Mouse (Mus musculus) forebrain, embryonic 16.5 days (tissue): ENCODE measurements around the gene Tmem104. TPM values are rescaled to one million over a fixed set of nuclear protein-coding genes. Genes with fewer than 3 reads are reported as not detected.

Source experiments
- ATAC-seq: fragments of 200-750 bp; cut with Nextera tagmentation; 2 replicates; pipeline ENCODE4 v1.8.0; 2017; ENCODE audit warnings: mild to moderate bottlenecking, moderate library complexity
- H3K27ac ChIP-seq: fragments of 300-500 bp; sonication (generic); 2 replicates; pipeline ENCODE4 v1.5.1; 2014; ENCODE audit warnings: low read length, control low read depth
- H3K27me3 ChIP-seq: fragments of 300-500 bp; sonication (generic); replicated peaks from 2 replicates; pipeline ENCODE4 v1.6.1; 2014; ENCODE audit warnings: low read length; ENCODE audit not compliant: control insufficient read depth, insufficient read depth
- H3K36me3 ChIP-seq: fragments of 300-500 bp; sonication (generic); 2 replicates; pipeline ENCODE4 v1.6.1; 2014; ENCODE audit not compliant: control insufficient read depth, insufficient read depth
- H3K4me1 ChIP-seq: fragments of 300-500 bp; sonication (generic); replicated peaks from 2 replicates; pipeline ENCODE4 v1.6.1; 2014; ENCODE audit warnings: low read length; ENCODE audit not compliant: control insufficient read depth, insufficient read depth
- H3K4me2 ChIP-seq: fragments of 300-500 bp; sonication (generic); 2 replicates; pipeline ENCODE4 v1.6.1; 2014; ENCODE audit warnings: mild to moderate bottlenecking, low read length, control low read depth
- H3K4me3 ChIP-seq: fragments of 300-500 bp; sonication (generic); replicated peaks from 2 replicates; pipeline ENCODE4 v1.5.1; 2014; ENCODE audit warnings: mild to moderate bottlenecking, low read length, control low read depth
- H3K9ac ChIP-seq: fragments of 300-500 bp; sonication (generic); replicated peaks from 2 replicates; pipeline ENCODE4 v1.6.1; 2014; ENCODE audit warnings: low read depth, low read length, control low read depth
- H3K9me3 ChIP-seq: fragments of 300-500 bp; sonication (generic); 2 replicates; pipeline ENCODE4 v1.6.1; 2016; ENCODE audit warnings: low read length; ENCODE audit not compliant: control insufficient read depth
- WGBS: fragments of 180-500 bp; shearing (Covaris S2); extraction: QIAGEN DNeasy Blood & Tissue Kit; methylation state at CpG from one replicate; pipeline ENCODE4 v1.1.7; 2014; 5-methylcytosine and 5-hydroxymethylcytosine counted together
- polyA plus RNA-seq: library from polyadenylated mRNA; unstranded; fragments of >200 nt; fragmentation: Nextera tagmentation; extraction: Ambion mirVana; gene quantifications from 2 replicates; pipeline ENCODE4 v1.2.1, GENCODE M21; 2015

Gene Tmem104
- polyA plus RNA-seq, 1 experiment from 2014 or later, result 11.2 TPM

DNA sequence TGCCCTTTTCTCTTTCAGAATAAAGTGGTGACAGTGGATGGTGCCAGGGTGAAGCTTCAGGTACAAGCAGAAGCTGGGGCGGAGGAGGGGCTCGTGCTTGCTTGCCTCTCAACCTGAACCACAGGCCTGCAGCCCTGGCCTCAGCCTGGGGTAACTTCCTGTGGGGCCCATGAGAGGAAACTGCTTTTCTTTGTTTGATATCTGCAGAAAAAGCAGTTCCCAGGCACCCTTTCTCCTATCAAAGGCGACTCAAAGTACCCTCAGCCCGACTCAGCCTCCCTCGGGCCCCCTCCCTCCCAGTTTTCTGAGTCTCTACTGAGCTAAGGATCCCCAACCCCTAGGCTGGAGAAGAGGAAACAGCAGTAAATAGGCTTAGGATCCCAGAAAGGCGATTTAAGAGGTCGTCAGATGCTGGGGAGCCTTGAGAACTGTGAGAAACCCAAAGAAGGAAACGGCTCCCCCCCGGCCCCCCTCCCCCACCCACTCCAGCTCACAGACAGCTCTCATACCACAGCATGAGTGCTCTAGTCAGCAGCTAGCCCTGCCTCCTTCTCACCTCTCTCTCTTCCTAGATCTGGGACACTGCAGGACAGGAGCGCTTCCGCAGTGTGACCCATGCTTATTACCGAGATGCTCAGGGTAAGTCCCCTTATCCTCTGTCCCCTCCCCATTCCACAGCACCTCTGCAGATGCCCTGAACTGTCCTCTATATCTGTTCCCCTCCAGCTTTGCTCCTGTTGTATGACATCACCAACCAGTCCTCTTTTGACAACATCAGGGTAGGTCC is 29.2 kb upstream of the Tmem104 start:
- H3K4me3 ChIP-seq, result no peak overlapping the region
- no peak for ATAC-seq
- H3K27me3 ChIP-seq, result peaks cover 10% of the 10 kb centered on the region; the same call in 1 of the 2 replicates
- H3K9ac ChIP-seq, result no peak overlapping the region
- no peaks in the 10 kb centered on the region for H3K9me3 ChIP-seq
- no peak overlapping the region for H3K4me2 ChIP-seq
- H3K36me3 ChIP-seq, result no peaks in the 10 kb centered on the region
- WGBS, result 31% methylated on average over 12 of the region's 12 CpGs
- H3K4me1 ChIP-seq, result peaks cover 5% of the 10 kb centered on the region
- H3K27ac ChIP-seq, result no peak overlapping the region

GRCm38 (mm10) chr11:115160016-115160797 is 27.1 kb upstream of the Tmem104 start:
- no peak overlapping the region for H3K4me3 ChIP-seq
- no peak for ATAC-seq
- H3K9ac ChIP-seq, result no peak overlapping the region
- no peak overlapping the region for H3K27ac ChIP-seq
- no peak overlapping the region for H3K4me2 ChIP-seq
- 37% methylated on average over 11 of the region's 11 CpGs for WGBS
- H3K4me1 ChIP-seq, result peaks cover 19% of the 10 kb centered on the region
- H3K27me3 ChIP-seq, result peaks cover 15% of the 10 kb centered on the region; the same call in 1 of the 2 replicates
- no peaks in the 10 kb centered on the region for H3K9me3 ChIP-seq
- no peaks in the 10 kb centered on the region for H3K36me3 ChIP-seq

GRCm38 (mm10) chr11:115160883-115161577 is 26.3 kb upstream of the Tmem104 start:
- WGBS, result 30% methylated on average over 10 of the region's 10 CpGs
- Histone ChIP-seq H3K4me1 (peaks cover 19% of the 10 kb centered on the region), H3K27me3 (peaks cover 12% of the 10 kb centered on the region; the same call in 1 of the 2 replicates)

GRCm38 (mm10) chr11:115161578-115162204 is 25.6 kb upstream of the Tmem104 start:
- ATAC-seq, result no peak
- Histone ChIP-seq H3K27ac (no peak overlapping the region), H3K4me1 (peaks cover 19% of the 10 kb centered on the region), H3K27me3 (peaks cover 12% of the 10 kb centered on the region; the same call in 1 of the 2 replicates), H3K4me2 (no peak overlapping the region), H3K4me3 (no peak overlapping the region), H3K9me3 (no peaks in the 10 kb centered on the region), H3K36me3 (no peaks in the 10 kb centered on the region), H3K9ac (no peak overlapping the region)
- 71% methylated on average over 9 of the region's 9 CpGs for WGBS

More at GRCm38 (mm10) chr11:115160883-115161577, 26.3 kb upstream of the Tmem104 start:
- Histone ChIP-seq H3K27ac (no peak overlapping the region), H3K4me2 (no peak overlapping the region), H3K36me3 (no peaks in the 10 kb centered on the region), H3K9ac (no peak overlapping the region), H3K9me3 (no peaks in the 10 kb centered on the region), H3K4me3 (no peak overlapping the region)
- ATAC-seq, result no peak

DNA sequence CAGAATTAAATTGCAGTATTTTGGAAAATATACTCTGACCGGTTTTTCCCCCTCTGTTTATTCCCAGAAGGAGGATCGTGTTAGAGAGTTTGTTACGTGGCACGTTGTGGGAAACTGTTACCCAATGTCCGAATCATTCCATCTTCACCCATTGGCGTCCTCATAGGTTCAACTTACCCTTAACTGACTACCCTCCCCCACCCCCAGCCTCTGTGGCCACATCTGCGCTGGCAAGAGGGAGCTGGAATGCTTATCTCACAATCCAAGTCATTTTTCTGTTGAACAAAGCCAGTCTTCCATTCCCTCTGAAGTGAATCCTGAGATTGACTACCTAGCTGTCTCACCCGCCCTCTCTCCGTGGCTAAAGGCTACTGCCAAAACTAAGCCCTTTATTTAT is 25.1 kb upstream of the Tmem104 start:
- WGBS, result 25% methylated on average over 9 of the region's 9 CpGs
- ATAC-seq, result no peak
- no peaks in the 10 kb centered on the region for H3K9me3 ChIP-seq
- no peak overlapping the region for H3K4me3 ChIP-seq
- peak overlapping the region; percentile 62 for H3K4me2 ChIP-seq
- H3K27ac ChIP-seq, result no peak overlapping the region
- peaks cover 19% of the 10 kb centered on the region for H3K4me1 ChIP-seq
- H3K27me3 ChIP-seq, result peaks cover 12% of the 10 kb centered on the region; the same call in 1 of the 2 replicates
- H3K36me3 ChIP-seq, result no peaks in the 10 kb centered on the region
- H3K9ac ChIP-seq, result no peak overlapping the region

- ATAC-seq, result peak; percentile 97
- peaks cover 19% of the 10 kb centered on the region for H3K4me1 ChIP-seq
- peak within 1 kb of the TSS; percentile 57 for H3K9ac ChIP-seq
- H3K27ac ChIP-seq, result peak within 1 kb of the TSS; percentile 64; the same call in 1 of the 2 replicates
- no peaks in the 10 kb centered on the region for H3K9me3 ChIP-seq
- H3K4me3 ChIP-seq, result peak within 1 kb of the TSS; percentile 55
- H3K27me3 ChIP-seq, result peaks cover 12% of the 10 kb centered on the region; the same call in 1 of the 2 replicates
- WGBS, result under 1% methylated on average over 47 of the region's 47 CpGs
- H3K36me3 ChIP-seq, result no peaks in the 10 kb centered on the region
- H3K4me2 ChIP-seq, result peak within 1 kb of the TSS; percentile 62
Measured at GRCm38 (mm10) chr11:115162832-115163480, 24.3 kb upstream of the Tmem104 start, which contains the start of gene Slc9a3r1. Gene Slc9a3r1 (plus strand): TSS chr11:115163341.

- peaks cover 19% of the 10 kb centered on the region for H3K4me1 ChIP-seq
- H3K36me3 ChIP-seq, result no peaks in the 10 kb centered on the region
- peaks cover 12% of the 10 kb centered on the region; the same call in 1 of the 2 replicates for H3K27me3 ChIP-seq
- no peaks in the 10 kb centered on the region for H3K9me3 ChIP-seq
- H3K27ac ChIP-seq, result no peak overlapping the region
- peak overlapping the region; percentile 55 for H3K4me3 ChIP-seq
- 0% methylated on average over 47 of the region's 47 CpGs for WGBS
- peak overlapping the region; percentile 62 for H3K4me2 ChIP-seq
- ATAC-seq, result peak; percentile 46
- H3K9ac ChIP-seq, result peak overlapping the region; percentile 57
Measured at GRCm38 (mm10) chr11:115163568-115164150, 23.6 kb upstream of the Tmem104 start.

DNA sequence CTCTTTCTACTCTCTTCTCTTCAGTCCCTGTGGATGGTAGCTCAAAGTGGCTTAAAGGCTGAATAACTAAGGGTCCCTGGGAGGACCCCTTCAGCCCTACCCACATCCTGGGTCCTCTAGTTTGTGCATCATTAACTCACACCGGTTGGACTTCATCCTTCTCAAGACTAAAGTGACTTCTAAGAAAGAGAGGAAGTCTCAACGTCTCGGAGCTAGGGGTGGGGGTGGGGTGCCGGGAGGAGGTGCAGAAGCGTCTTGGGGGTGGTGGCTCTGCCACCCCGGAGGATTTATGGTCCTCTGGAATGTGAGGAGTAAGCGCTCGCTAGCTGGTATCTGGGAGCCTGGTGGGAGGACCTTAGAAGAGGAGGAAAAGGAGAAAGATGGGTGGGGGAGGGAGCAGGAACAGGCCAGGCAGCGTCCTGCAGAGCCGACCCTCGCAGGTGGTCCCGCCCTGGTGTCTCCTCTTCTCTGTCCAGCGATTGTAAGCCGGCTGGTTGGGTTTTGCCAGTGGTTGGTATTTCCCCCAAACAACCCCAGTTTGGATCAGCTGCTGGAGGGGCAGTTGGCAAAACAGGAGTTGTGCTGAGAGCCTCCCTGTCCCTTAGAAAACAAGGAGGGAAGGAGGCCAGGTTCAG is 22.8 kb upstream of the Tmem104 start:
- WGBS, result 2% methylated on average over 14 of the region's 14 CpGs
- peak overlapping the region; percentile 62 for H3K4me2 ChIP-seq
- no peak overlapping the region for H3K27ac ChIP-seq
- H3K9ac ChIP-seq, result peak overlapping the region; percentile 57
- peaks cover 12% of the 10 kb centered on the region; the same call in 1 of the 2 replicates for H3K27me3 ChIP-seq
- no peak for ATAC-seq
- H3K9me3 ChIP-seq, result no peaks in the 10 kb centered on the region
- H3K4me3 ChIP-seq, result peak overlapping the region; percentile 55
- peaks cover 19% of the 10 kb centered on the region for H3K4me1 ChIP-seq
- H3K36me3 ChIP-seq, result no peaks in the 10 kb centered on the region
